8 mouse cellular contexts compared by ENCODE assay signal in genomic region chr10:81328386-81328785, GRCm38 (mm10). TPM values are rescaled to one million over a fixed set of nuclear protein-coding genes. Genes with fewer than 3 reads are reported as not detected.
DNase-seq lines count a peak whose midpoint lies in the region; ATAC-seq and TF ChIP-seq lines count a peak whose summit lies in the region.

Gene Tbxa2r, plus strand, starts transcription at chr10:81328731.

- no peak for DNase-seq in layer of hippocampus, adult 2 months (ENCODE audit: low spot score in 2 of 2)
- DNase-seq in layer of hippocampus, postnatal 10 days (ENCODE audit: low spot score in 2 of 2), result no peak
- peak; percentile 63 for DNase-seq in gastrocnemius, postnatal 14 days
- no peak for DNase-seq in hindbrain, postnatal 0 days (ENCODE audit: low spot score)
- DNase-seq in liver, embryonic 13.5 days, result no peak
- DNase-seq in spleen, postnatal 36 days (ENCODE audit: low spot score in 2 of 2), result peak; percentile 68 to 74
- DNase-seq in left cerebral cortex, adult 11 months (ENCODE audit: low spot score), result no peak
- no peak for DNase-seq in cerebellum, postnatal 4 days (ENCODE audit: low spot score in 2 of 2)

- H3K27me3 ChIP-seq in hindbrain, postnatal 0 days (ENCODE audit: insufficient read depth, low read length), result no peaks in the 10 kb centered on the region
- peaks cover 14% of the 10 kb centered on the region for H3K27me3 ChIP-seq in liver, embryonic 13.5 days

- H3K27ac ChIP-seq in layer of hippocampus, adult 2 months, result peak within 1 kb of the TSS; percentile 69
- peak within 1 kb of the TSS; percentile 20; the same call in 1 of the 2 replicates for H3K27ac ChIP-seq in hindbrain, postnatal 0 days
- peak within 1 kb of the TSS; percentile 72 for H3K27ac ChIP-seq in liver, embryonic 13.5 days

- H3K4me2 ChIP-seq in hindbrain, postnatal 0 days (ENCODE audit: low read depth, low read length), result no peak within 1 kb of the TSS
- peak within 1 kb of the TSS; percentile 25 for H3K4me2 ChIP-seq in liver, embryonic 13.5 days

- no peaks in the 10 kb centered on the region for H3K4me1 ChIP-seq in hindbrain, postnatal 0 days (ENCODE audit: insufficient read depth, low read length)
- peaks cover 56% of the 10 kb centered on the region for H3K4me1 ChIP-seq in liver, embryonic 13.5 days (replicated peaks)

- ATAC-seq in hindbrain, postnatal 0 days, result no peak; the same call in 1 of the 2 replicates
- ATAC-seq in liver, embryonic 13.5 days (ENCODE audit: low read depth), result peak; percentile 52

- no peak for TF ChIP-seq CTCF in layer of hippocampus, adult 2 months (conservative IDR thresholded peaks at IDR 0.05)
- no peak for TF ChIP-seq CTCF in hindbrain, postnatal 0 days (IDR thresholded peaks at IDR 0.05; ENCODE audit: low read depth)

- H3K9ac ChIP-seq in hindbrain, postnatal 0 days (replicated peaks; ENCODE audit: low read length), result no peak within 1 kb of the TSS
- H3K9ac ChIP-seq in liver, embryonic 13.5 days, result peak within 1 kb of the TSS; percentile 43

- WGBS in hindbrain, postnatal 0 days, result 9% methylated on average over 10 of the region's 10 CpGs
- 13% methylated on average over 10 of the region's 10 CpGs for WGBS in liver, embryonic 13.5 days (ENCODE audit: insufficient replicate concordance)

- H3K9me3 ChIP-seq in hindbrain, postnatal 0 days (ENCODE audit: low read length), result no peaks in the 10 kb centered on the region
- H3K9me3 ChIP-seq in liver, embryonic 13.5 days (replicated peaks), result no peaks in the 10 kb centered on the region

- intact Hi-C loops in gastrocnemius, postnatal 14 days (cut with DNase I; ENCODE audit: low total_unique reads), result no loop called here

- no peak within 1 kb of the TSS for H3K4me3 ChIP-seq in layer of hippocampus, adult 2 months
- no peak within 1 kb of the TSS for H3K4me3 ChIP-seq in hindbrain, postnatal 0 days (ENCODE audit: low read length)
- no peak within 1 kb of the TSS; the same call in 1 of the 2 replicates for H3K4me3 ChIP-seq in liver, embryonic 13.5 days (replicated peaks)

- H3K36me3 ChIP-seq in hindbrain, postnatal 0 days (ENCODE audit: insufficient read depth, low read length), result peaks cover 39% of the 10 kb centered on the region
- H3K36me3 ChIP-seq in liver, embryonic 13.5 days, result peaks cover 40% of the 10 kb centered on the region

RNA-seq across cellular contexts. Expression of gene Tbxa2r, which starts in this region (rescaled TPM):
- total RNA-seq in layer of hippocampus, adult 2 months (2021), result 1 to 10 TPM; 1.3 to 1.4 TPM
- total RNA-seq in layer of hippocampus, postnatal 10 days (2021), result 1 to 10 TPM; 1.9 to 2.9 TPM
- 1 to 10 TPM; 1.5 to 2.2 TPM for total RNA-seq in gastrocnemius, postnatal 14 days (2021)
- total RNA-seq in hindbrain, postnatal 0 days (2014; rRNA removed), result 2.6 TPM in 2 replicates
- polyA plus RNA-seq in hindbrain, postnatal 0 days (2015; fragmentation: Nextera tagmentation; extraction: Ambion mirVana), result 4.0 and 4.3 TPM in 2 replicates
- 5.2 and 5.3 TPM in 2 replicates for polyA plus RNA-seq in liver, embryonic 13.5 days (2015; fragmentation: Nextera tagmentation; extraction: Ambion mirVana)

Comparison
In these comparisons a context has a peak if more than half of its experiments do, and no peak if none do; other contexts are left out.
1. DNase-seq: peak in gastrocnemius, postnatal 14 days (single experiment) and spleen, postnatal 36 days (2 of 2); none in layer of hippocampus, adult 2 months (0 of 2), layer of hippocampus, postnatal 10 days (0 of 2), hindbrain, postnatal 0 days (single experiment), liver, embryonic 13.5 days (single experiment), left cerebral cortex, adult 11 months (single experiment) and cerebellum, postnatal 4 days (0 of 2).
2. H3K27ac ChIP-seq: peak in every context shown above with its lines; median percentile 72 in liver, embryonic 13.5 days; 69 in layer of hippocampus, adult 2 months; 20 in hindbrain, postnatal 0 days.